Mouse (Mus musculus) heart, embryonic 10.5 days (tissue): Measurements from ENCODE around the gene Hoxd13. TPM values are rescaled to one million over a fixed set of nuclear protein-coding genes. Genes with fewer than 3 reads are reported as not detected.

Experiments
- DNase-seq: peaks from one replicate; pipeline ENCODE4 v3.0.0-alpha.2; 2017; ENCODE audit warnings: low spot score
- H3K27ac ChIP-seq: fragments of 300-500 bp; sonication (generic); 2 replicates; pipeline ENCODE4 v1.5.1; 2016; ENCODE audit warnings: mild to moderate bottlenecking
- H3K27me3 ChIP-seq: fragments of 300-500 bp; sonication (generic); 2 replicates; pipeline ENCODE4 v1.6.1; 2016; ENCODE audit warnings: mild to moderate bottlenecking; ENCODE audit not compliant: poor library complexity, insufficient read depth, severe bottlenecking
- H3K36me3 ChIP-seq: fragments of 300-500 bp; sonication (generic); 2 replicates; pipeline ENCODE4 v1.6.1; 2016; ENCODE audit warnings: mild to moderate bottlenecking, moderate library complexity
- H3K4me1 ChIP-seq: fragments of 300-500 bp; sonication (generic); 2 replicates; pipeline ENCODE4 v1.6.1; 2016; ENCODE audit warnings: mild to moderate bottlenecking
- H3K4me3 ChIP-seq: fragments of 300-500 bp; sonication (generic); 2 replicates; pipeline ENCODE4 v1.5.1; 2016; ENCODE audit warnings: mild to moderate bottlenecking, moderate library complexity
- H3K9me3 ChIP-seq: fragments of 300-500 bp; sonication (generic); 2 replicates; pipeline ENCODE4 v1.6.1; 2016; ENCODE audit warnings: mild to moderate bottlenecking, moderate library complexity
- WGBS: fragments of 180-500 bp; shearing (Covaris S2); methylation state at CpG from one replicate; pipeline ENCODE4 v1.1.7; 2016; 5-methylcytosine and 5-hydroxymethylcytosine counted together
- polyA plus RNA-seq: library from polyadenylated mRNA; unstranded; fragments of >200 nt; fragmentation: Nextera tagmentation; extraction: Ambion mirVana; gene quantifications from 2 replicates; pipeline ENCODE4 v1.2.1, GENCODE M21; 2016

Hoxd13 gene
- polyA plus RNA-seq, 1 experiment from 2014 or later, result 0.40 TPM

DNA sequence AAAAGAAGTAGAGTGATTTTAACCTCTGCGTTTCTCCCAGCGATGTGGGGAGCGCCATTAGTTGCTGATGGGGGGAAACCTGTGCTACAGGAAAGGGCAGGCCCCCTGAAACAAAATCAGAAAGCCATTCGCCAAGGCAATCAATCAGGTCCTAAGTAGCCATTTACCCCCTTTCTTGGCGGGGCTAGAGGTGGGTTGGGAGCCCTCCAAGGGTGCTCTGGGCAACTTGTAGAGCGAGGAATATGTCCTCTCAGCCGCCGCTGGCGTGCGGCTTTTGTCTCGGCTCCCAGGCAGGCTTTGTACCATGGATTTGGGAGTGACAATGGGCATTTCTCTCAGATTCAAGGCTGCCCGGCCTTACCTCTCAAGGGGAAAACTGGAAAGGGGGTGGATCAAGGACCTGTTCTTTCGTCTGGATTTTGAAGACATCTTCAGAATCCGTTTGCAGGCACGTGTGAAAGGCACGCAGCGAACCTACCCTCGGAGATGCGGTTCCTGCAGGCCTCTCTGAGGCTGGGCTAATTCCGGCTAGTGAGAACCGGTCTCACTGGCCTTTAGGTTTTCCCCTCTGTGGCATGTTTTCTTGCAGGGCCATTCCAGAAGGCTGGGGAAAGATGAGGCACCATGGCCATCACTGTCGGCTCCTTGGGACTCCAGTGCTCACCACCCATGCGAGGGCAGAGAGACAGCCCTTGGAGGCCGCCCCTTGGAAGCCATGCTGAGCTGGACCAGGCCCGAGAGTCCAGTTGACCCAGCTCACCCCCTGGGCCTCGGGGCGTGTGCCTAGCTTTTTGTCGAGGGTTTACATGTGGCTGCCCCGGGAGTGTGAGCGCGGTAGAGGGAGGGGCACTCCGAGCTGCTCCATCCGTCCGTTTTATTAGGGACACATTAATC is 28.6 kb downstream of the Hoxd13 start:
- no peaks in the 10 kb centered on the region for H3K36me3 ChIP-seq
- H3K4me3 ChIP-seq, result no peak overlapping the region
- H3K4me1 ChIP-seq, result peaks cover 14% of the 10 kb centered on the region
- DNase-seq, result peak; percentile 74
- no peaks in the 10 kb centered on the region for H3K9me3 ChIP-seq
- no peak overlapping the region for H3K27ac ChIP-seq
- 1% methylated on average over 34 of the region's 34 CpGs for WGBS
- peaks cover 100% of the 10 kb centered on the region for H3K27me3 ChIP-seq

DNA sequence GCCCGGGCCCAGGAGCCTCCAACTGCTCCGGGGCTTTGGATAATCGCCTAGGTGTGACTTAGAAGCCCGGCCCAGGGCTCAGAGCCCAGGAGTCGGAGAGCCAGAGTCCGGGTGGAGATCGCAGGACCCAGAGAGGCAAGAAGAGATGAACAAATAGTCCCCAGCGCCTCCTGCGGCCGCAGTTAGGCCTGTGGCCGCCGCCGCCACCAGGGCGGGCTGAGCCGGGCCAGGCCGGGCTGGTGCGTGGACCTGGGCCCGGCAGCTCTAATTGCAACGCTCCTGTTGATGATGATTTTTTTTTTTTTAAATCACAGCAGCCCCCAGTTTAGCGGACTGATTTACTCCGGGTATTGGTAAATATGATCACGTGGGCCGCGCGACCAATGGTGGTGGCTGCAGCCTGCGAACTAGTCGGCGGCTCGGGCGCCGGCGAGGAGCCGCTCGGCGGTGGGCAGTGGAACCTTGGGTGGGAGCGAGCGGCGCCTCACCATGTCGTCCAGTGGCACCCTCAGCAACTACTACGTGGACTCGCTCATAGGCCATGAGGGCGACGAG is 29.5 kb downstream of the Hoxd13 start, which contains the start of gene Hoxd9:
Gene Hoxd9, plus strand, starts transcription at position 161 of the 555 bp plus-strand sequence.
- peak within 1 kb of the TSS; percentile 17; the same call in 1 of the 2 replicates for H3K27ac ChIP-seq
- H3K36me3 ChIP-seq, result no peaks in the 10 kb centered on the region
- under 1% methylated on average over 43 of the region's 43 CpGs for WGBS
- peak; percentile 77 for DNase-seq
- no peaks in the 10 kb centered on the region for H3K9me3 ChIP-seq
- peaks cover 13% of the 10 kb centered on the region for H3K4me1 ChIP-seq
- H3K4me3 ChIP-seq, result peak within 1 kb of the TSS; percentile 60
- peaks cover 100% of the 10 kb centered on the region for H3K27me3 ChIP-seq

DNA sequence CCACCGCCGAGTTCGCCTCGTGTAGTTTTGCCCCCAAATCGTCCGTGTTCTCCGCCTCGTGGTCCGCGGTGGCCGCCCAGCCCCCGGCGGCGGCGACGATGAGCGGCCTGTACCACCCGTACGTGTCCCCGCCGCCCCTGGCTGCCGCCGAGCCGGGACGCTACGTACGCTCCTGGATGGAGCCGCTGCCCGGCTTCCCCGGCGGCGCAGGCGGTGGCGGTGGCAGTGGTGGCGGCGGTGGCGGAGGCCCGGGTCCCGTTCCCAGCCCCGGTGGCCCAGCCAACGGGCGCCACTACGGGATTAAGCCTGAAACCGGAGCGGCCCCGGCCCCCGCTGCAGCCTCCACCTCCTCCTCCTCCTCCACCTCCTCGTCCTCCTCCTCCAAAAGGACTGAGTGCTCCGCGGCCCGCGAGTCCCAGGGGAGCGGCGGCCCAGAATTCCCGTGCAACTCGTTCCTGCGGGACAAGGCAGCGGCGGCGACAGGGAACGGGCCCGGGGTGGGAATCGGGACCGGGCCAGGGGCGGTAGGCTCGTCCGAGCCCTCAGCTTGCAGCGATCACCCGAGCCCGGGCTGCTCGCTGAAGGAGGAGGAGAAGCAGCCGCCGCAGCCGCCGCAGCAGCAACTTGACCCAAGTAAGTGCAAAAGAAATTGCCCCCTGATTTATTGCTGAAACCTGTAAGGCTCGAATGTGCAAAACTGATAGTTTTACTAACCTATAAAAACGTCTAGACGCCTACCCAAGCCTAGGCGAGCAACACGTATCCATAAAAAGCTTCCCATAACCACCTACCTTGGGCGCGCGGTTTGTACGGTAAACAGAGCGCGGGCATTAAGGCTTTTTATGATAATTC is 30.3 kb downstream of the Hoxd13 start:
- Histone ChIP-seq H3K4me1 (peaks cover 13% of the 10 kb centered on the region), H3K27me3 (peaks cover 100% of the 10 kb centered on the region), H3K27ac (peak overlapping the region; percentile 17; the same call in 1 of the 2 replicates), H3K4me3 (peak overlapping the region; percentile 60), H3K9me3 (no peaks in the 10 kb centered on the region), H3K36me3 (no peaks in the 10 kb centered on the region)
- under 1% methylated on average over 84 of the region's 86 CpGs for WGBS
- DNase-seq, result no peak

DNA sequence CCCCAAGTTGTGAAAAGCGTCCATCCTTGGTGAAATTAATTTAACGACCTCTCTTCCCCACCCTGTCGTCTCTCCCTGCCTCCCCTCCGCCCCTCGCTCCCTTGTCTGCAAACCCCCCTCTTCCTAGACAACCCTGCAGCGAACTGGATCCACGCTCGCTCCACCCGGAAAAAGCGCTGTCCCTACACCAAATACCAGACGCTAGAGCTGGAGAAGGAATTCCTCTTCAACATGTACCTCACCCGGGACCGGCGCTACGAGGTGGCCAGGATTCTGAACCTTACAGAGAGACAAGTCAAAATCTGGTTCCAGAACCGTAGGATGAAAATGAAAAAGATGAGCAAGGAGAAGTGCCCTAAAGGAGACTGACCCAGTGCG is 30.9 kb downstream of the Hoxd13 start:
- Histone ChIP-seq H3K27ac (no peak overlapping the region), H3K4me1 (peaks cover 13% of the 10 kb centered on the region), H3K9me3 (no peaks in the 10 kb centered on the region), H3K36me3 (no peaks in the 10 kb centered on the region), H3K27me3 (peaks cover 100% of the 10 kb centered on the region), H3K4me3 (0 out of 2 replicates have a peak overlapping the region, but pooled peaks have one; percentile 60)
- DNase-seq, result no peak
- WGBS, result 2% methylated on average over 17 of the region's 17 CpGs

DNA sequence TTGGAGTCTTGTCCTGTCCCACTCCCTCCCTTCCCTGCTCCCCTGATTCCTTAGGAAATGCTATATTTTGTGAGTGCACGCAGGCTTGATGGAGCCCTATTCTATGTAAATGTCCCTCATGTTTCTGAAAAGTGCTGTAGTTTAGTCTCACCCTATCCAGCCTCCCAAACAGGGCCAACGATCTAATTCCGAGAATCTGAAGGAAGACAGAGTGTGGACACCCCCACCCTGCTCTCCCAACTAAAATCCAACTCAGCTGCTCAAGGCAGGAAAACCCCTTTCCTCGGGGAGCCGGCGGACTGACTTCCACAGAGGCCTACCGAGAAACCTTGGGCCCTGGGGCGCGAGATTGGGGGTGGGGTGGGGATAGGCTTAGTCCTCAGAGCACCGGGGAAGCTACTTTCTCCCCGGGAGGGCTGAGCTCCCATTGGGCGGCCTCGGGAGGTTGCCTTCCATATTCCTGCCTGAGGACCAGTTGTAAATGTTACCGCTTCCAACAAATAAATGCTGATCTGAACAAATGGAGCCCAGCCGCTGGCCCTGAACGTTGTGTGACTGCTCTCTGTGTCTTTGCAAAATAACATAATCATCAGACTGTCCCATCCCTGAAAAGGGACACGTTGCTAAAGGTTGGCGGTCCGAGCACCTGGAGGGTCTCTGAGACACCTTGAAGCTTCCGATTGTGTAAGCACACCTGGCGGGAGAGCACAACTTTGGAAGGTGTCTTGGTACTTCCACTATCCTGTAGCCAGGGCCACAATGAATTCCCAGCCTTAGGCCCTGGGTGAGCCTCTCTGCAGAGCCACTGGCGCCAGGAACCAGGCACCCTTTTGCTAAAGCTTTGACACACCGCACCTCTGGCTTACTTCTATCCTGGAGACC is 31.8 kb downstream of the Hoxd13 start:
- no peaks in the 10 kb centered on the region for H3K36me3 ChIP-seq
- no peak overlapping the region for H3K27ac ChIP-seq
- H3K4me1 ChIP-seq, result peaks cover 18% of the 10 kb centered on the region
- no peaks in the 10 kb centered on the region for H3K9me3 ChIP-seq
- peaks cover 100% of the 10 kb centered on the region for H3K27me3 ChIP-seq
- no peak for DNase-seq
- no peak overlapping the region for H3K4me3 ChIP-seq
- WGBS, result 2% methylated on average over 23 of the region's 23 CpGs

DNA sequence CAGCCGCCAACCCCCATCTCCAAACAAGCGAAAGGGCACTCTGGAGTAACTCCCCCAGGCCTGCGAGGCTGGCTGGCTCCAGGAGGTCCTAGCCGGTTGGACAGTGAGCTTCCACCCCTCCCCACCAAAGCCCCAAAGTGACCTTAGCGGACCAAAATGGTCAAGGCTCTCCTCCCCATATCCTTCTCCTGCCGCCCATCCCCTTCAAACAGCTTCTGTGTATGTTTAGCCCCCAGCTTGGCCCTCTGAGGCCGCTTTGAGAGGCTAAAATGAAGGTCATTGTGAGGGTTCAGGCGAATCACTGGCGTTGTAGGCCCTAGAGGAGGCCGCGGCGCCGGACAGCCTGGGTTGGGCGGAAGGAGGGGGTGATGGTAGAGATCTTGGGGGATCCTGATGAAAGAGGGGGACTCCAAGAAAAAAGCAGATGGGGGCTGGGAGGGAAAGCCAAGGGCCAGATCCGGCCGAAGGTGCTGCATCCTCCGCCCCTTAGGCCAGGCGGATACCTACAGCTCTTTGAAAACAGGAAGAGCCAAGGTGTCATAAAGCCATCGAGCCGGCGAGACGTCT is 32.5 kb downstream of the Hoxd13 start:
- H3K9me3 ChIP-seq, result no peaks in the 10 kb centered on the region
- WGBS, result 2% methylated on average over 22 of the region's 22 CpGs
- peaks cover 22% of the 10 kb centered on the region for H3K4me1 ChIP-seq
- peaks cover 100% of the 10 kb centered on the region for H3K27me3 ChIP-seq
- H3K4me3 ChIP-seq, result no peak overlapping the region
- H3K36me3 ChIP-seq, result no peaks in the 10 kb centered on the region
- H3K27ac ChIP-seq, result no peak overlapping the region
- DNase-seq, result no peak

DNA sequence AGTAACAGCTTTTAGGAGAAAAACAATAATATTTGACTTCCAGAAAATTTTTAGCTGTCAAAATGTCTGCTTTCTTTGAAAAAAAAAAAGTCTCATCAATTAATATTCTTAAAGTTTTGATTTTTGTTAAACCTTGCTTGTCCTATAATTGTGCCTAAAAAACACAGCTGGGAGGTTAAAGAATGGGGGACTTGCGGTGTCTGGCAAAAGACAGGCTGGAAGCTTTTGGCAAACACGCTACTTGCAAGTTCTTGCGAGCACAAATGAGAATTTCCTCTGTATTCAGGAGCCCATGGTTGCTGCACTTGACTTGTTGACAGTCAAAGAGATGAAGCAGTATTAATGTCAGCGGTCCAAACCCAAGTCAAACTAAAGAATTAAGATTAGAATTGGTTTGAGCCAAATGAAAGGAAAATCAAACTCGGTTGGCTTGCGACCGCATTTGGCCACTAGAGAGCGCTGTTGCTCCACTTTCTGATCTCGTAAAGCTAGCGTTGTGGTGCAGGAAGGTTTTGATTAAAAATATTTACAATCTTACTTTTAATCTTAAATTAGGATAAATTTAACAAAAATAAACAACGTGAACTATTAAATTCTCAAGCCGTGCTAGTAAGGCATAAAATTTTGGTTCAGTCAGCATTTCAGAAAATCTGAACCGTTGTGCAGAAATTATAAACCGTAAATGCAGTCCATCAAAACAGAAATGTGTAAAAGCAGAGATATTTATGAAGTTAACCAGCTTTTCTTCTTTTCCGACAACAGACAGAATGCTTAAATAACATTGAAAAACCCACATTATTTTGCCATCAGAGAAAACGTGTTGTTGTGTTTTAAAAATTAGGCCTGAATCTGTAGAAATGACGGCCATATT is 34.1 kb downstream of the Hoxd13 start:
- H3K27ac ChIP-seq, result no peak overlapping the region
- 14% methylated on average over 17 of the region's 17 CpGs for WGBS
- peaks cover 25% of the 10 kb centered on the region for H3K4me1 ChIP-seq

DNA sequence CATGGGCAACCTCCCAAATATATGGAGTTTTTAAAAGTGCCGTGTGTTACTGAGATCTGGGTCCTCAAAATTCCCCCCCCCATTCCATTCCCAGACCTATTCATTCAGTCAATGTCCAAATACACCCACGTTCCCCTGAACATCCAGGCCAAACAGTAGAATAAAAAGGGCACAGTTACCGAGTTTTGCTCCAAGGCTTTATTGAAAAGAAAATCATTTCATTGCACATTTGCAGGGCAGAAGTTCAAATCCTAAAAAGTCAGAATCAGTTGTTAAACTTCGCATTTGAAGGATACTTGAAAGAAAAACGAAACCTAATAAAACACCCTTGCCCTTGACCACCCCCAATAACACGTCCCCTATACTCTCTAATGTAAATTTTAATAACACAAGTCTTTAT is 34.7 kb downstream of the Hoxd13 start:
- 16% methylated on average over 6 of the region's 6 CpGs for WGBS
- H3K9me3 ChIP-seq, result no peaks in the 10 kb centered on the region
- no peaks in the 10 kb centered on the region for H3K36me3 ChIP-seq
- H3K4me3 ChIP-seq, result no peak overlapping the region
- peaks cover 99% of the 10 kb centered on the region for H3K27me3 ChIP-seq
- peaks cover 19% of the 10 kb centered on the region for H3K4me1 ChIP-seq
- DNase-seq, result no peak
- H3K27ac ChIP-seq, result no peak overlapping the region

More for the DNA sequence above, 34.1 kb downstream of the Hoxd13 start:
- Histone ChIP-seq H3K4me3 (no peak overlapping the region), H3K36me3 (no peaks in the 10 kb centered on the region), H3K27me3 (peaks cover 99% of the 10 kb centered on the region), H3K9me3 (no peaks in the 10 kb centered on the region)
- DNase-seq, result no peak

DNA sequence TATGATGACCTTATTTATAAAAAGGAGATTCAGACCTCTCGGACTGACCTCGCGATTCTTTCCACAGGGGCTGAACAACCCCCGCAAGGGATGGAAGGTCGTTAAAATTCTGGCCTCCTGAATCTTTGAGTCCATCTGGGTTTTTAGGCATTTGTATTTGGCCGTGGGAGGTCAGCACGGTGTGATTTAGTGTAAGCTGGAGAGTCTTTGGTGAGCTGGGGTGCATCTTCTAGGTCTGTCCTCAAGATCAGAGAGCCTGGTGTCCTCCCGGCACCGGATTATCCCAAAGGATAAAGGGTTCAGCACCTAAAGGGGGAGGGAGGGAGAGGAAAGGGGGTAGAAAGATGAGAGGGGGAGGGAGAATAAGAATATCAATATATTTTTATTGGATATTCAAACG is 35.2 kb downstream of the Hoxd13 start:
- no peak overlapping the region for H3K4me3 ChIP-seq
- peaks cover 99% of the 10 kb centered on the region for H3K27me3 ChIP-seq
- no peak for DNase-seq
- no peak overlapping the region for H3K27ac ChIP-seq
- H3K4me1 ChIP-seq, result peaks cover 14% of the 10 kb centered on the region
- WGBS, result 4% methylated on average over 10 of the region's 10 CpGs
- H3K9me3 ChIP-seq, result no peaks in the 10 kb centered on the region
- no peaks in the 10 kb centered on the region for H3K36me3 ChIP-seq

DNA sequence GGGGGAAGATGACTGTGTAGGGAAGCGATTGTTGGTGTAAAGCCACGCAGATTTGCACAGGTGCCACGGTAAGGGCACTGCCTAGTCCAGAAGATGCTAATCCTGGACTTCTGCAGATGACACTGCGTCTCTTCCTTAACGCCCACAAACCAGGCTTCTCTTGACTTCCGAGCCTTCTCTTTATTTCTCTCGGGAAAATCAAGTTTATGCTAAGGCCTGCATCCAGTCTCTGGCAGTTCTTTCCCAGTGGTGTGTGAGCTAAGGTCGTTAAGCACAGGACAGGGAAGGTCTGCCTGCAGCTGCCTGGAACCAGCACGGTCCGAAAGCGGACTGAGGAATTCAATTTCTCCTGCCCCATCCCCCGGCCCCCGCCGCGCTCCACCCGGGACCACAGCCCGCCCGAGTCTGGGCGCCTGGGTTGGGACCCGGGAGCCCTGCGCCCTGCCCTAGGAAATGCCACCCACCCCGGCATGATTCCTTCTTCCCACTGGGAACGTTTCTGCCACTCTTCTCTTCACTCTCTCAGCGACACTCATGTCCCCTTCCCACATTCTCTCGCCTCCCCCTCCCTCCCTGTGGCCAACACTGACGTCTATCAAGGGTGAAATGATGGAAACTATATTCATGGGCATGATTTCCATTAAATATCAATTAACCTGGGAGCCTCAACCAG is 35.7 kb downstream of the Hoxd13 start:
- Histone ChIP-seq H3K27ac (no peak overlapping the region), H3K4me3 (no peak overlapping the region), H3K9me3 (no peaks in the 10 kb centered on the region), H3K27me3 (peaks cover 99% of the 10 kb centered on the region), H3K36me3 (no peaks in the 10 kb centered on the region), H3K4me1 (peaks cover 12% of the 10 kb centered on the region)
- 3% methylated on average over 26 of the region's 26 CpGs for WGBS
- no peak for DNase-seq
